Mouse (Mus musculus) intestine, postnatal 0 days (tissue): ENCODE data around the gene C130074G19Rik. TPM values are rescaled to one million over a fixed set of nuclear protein-coding genes. Genes with fewer than 3 reads are reported as not detected.

Experiments used
- ATAC-seq: fragments of 200-750 bp; cut with Nextera tagmentation; 2 replicates; pipeline ENCODE4 v1.8.0; 2017; ENCODE audit warnings: mild to moderate bottlenecking, moderate TSS enrichment, moderate library complexity
- H3K27ac ChIP-seq: fragments of 300-500 bp; sonication (generic); 2 replicates; pipeline ENCODE4 v1.5.1; 2014; ENCODE audit warnings: mild to moderate bottlenecking, low read depth, low read length, moderate library complexity
- H3K27me3 ChIP-seq: fragments of 300-500 bp; sonication (generic); replicated peaks from 2 replicates; pipeline ENCODE4 v1.6.1; 2014; ENCODE audit warnings: low read length, mixed read lengths; ENCODE audit not compliant: control insufficient read depth, insufficient read depth
- H3K36me3 ChIP-seq: fragments of 300-500 bp; sonication (generic); 2 replicates; pipeline ENCODE4 v1.6.1; 2014; ENCODE audit warnings: mild to moderate bottlenecking, moderate library complexity; ENCODE audit not compliant: control insufficient read depth, insufficient read depth
- H3K4me1 ChIP-seq: fragments of 300-500 bp; sonication (generic); replicated peaks from 2 replicates; pipeline ENCODE4 v1.6.1; 2014; ENCODE audit warnings: antibody characterized with exemption, low read length, mixed read lengths; ENCODE audit not compliant: control insufficient read depth, insufficient read depth
- H3K4me2 ChIP-seq: fragments of 300-500 bp; sonication (generic); replicated peaks from 2 replicates; pipeline ENCODE4 v1.6.1; 2014; ENCODE audit warnings: low read depth, mild to moderate bottlenecking, moderate library complexity
- H3K4me3 ChIP-seq: fragments of 300-500 bp; sonication (generic); 2 replicates; pipeline ENCODE4 v1.5.1; 2014; ENCODE audit warnings: low read depth, low read length
- H3K9ac ChIP-seq: fragments of 300-500 bp; sonication (generic); 2 replicates; pipeline ENCODE4 v1.6.1; 2014; ENCODE audit warnings: mild to moderate bottlenecking, low read depth, low read length
- H3K9me3 ChIP-seq: fragments of 300-500 bp; sonication (generic); 2 replicates; pipeline ENCODE4 v1.6.1; 2016; ENCODE audit warnings: mixed run types; ENCODE audit not compliant: control insufficient read depth
- CTCF ChIP-seq: sonication (generic); IDR thresholded peaks from 2 replicates; pipeline ENCODE4 v1.5.1; 2016; ENCODE audit warnings: low read depth, mild to moderate bottlenecking, control low read depth, antibody characterized with exemption, moderate library complexity
- WGBS: fragments of 180-500 bp; shearing (Covaris S2); extraction: QIAGEN DNeasy Blood & Tissue Kit; methylation state at CpG from one replicate; pipeline ENCODE4 v1.1.7; 2014; 5-methylcytosine and 5-hydroxymethylcytosine counted together
- polyA plus RNA-seq: library from polyadenylated mRNA; unstranded; fragments of >200 nt; fragmentation: Nextera tagmentation; extraction: Ambion mirVana; gene quantifications from 2 replicates; pipeline ENCODE4 v1.2.1, GENCODE M21; 2015

Gene C130074G19Rik
- polyA plus RNA-seq, 1 experiment from 2014 or later: 6.3 TPM

GRCm38 (mm10) chr1:184903697-184904096 lies 20.7 kb upstream of the C130074G19Rik start:
- peaks cover 12% of the 10 kb centered on the region; the same call in 1 of the 2 replicates for H3K36me3 ChIP-seq
- no peak overlapping the region for H3K4me3 ChIP-seq
- H3K27ac ChIP-seq: no peak overlapping the region
- H3K4me2 ChIP-seq: no peak overlapping the region
- no peak for TF ChIP-seq CTCF
- no peaks in the 10 kb centered on the region for H3K9me3 ChIP-seq
- no peak for ATAC-seq
- H3K27me3 ChIP-seq: no peaks in the 10 kb centered on the region
- WGBS: 69% methylated on average over 7 of the region's 7 CpGs
- H3K4me1 ChIP-seq: no peaks in the 10 kb centered on the region
- no peak overlapping the region for H3K9ac ChIP-seq

GRCm38 (mm10) chr1:184902886-184903285 lies 19.9 kb upstream of the C130074G19Rik start:
- Histone ChIP-seq H3K36me3 (peaks cover 17% of the 10 kb centered on the region; the same call in 1 of the 2 replicates), H3K9ac (no peak overlapping the region), H3K4me1 (no peaks in the 10 kb centered on the region), H3K27me3 (no peaks in the 10 kb centered on the region), H3K4me3 (no peak overlapping the region), H3K9me3 (no peaks in the 10 kb centered on the region), H3K27ac (no peak overlapping the region), H3K4me2 (no peak overlapping the region)
- no peak for TF ChIP-seq CTCF
- 86% methylated on average over 7 of the region's 7 CpGs for WGBS
- no peak for ATAC-seq

GRCm38 (mm10) chr1:184897350-184897749 lies 14.3 kb upstream of the C130074G19Rik start:
- Histone ChIP-seq H3K4me1 (no peaks in the 10 kb centered on the region), H3K4me3 (no peak overlapping the region), H3K27ac (no peak overlapping the region), H3K27me3 (no peaks in the 10 kb centered on the region), H3K36me3 (peaks cover 7% of the 10 kb centered on the region; the same call in 1 of the 2 replicates), H3K9ac (no peak overlapping the region), H3K4me2 (no peak overlapping the region), H3K9me3 (no peaks in the 10 kb centered on the region)
- 84% methylated on average over 16 of the region's 16 CpGs for WGBS
- ATAC-seq: no peak
- no peak for TF ChIP-seq CTCF

GRCm38 (mm10) chr1:184891998-184892397 lies 9.0 kb upstream of the C130074G19Rik start:
- WGBS: 76% methylated on average over 3 of the region's 3 CpGs
- Histone ChIP-seq H3K9me3 (no peaks in the 10 kb centered on the region), H3K4me1 (no peaks in the 10 kb centered on the region), H3K4me3 (no peak overlapping the region), H3K9ac (no peak overlapping the region), H3K27me3 (no peaks in the 10 kb centered on the region), H3K36me3 (no peaks in the 10 kb centered on the region), H3K27ac (no peak overlapping the region), H3K4me2 (no peak overlapping the region)
- TF ChIP-seq CTCF: peak; percentile 69
- no peak for ATAC-seq

GRCm38 (mm10) chr1:184889454-184889853 lies 6.4 kb upstream of the C130074G19Rik start:
- Histone ChIP-seq H3K9ac (no peak overlapping the region), H3K27ac (no peak overlapping the region), H3K4me1 (no peaks in the 10 kb centered on the region), H3K4me2 (no peak overlapping the region), H3K4me3 (no peak overlapping the region), H3K27me3 (no peaks in the 10 kb centered on the region), H3K9me3 (no peaks in the 10 kb centered on the region), H3K36me3 (no peaks in the 10 kb centered on the region)
- no peak for TF ChIP-seq CTCF
- WGBS: 95% methylated on average over 6 of the region's 6 CpGs
- no peak for ATAC-seq

GRCm38 (mm10) chr1:184886160-184886559 lies 3.1 kb upstream of the C130074G19Rik start:
- TF ChIP-seq CTCF: no peak
- 80% methylated on average over 1 of the region's 1 CpGs for WGBS
- H3K4me1 ChIP-seq: no peaks in the 10 kb centered on the region
- no peak overlapping the region for H3K4me3 ChIP-seq
- H3K27me3 ChIP-seq: 0 out of 2 replicates have a peak, but pooled peaks cover 3% of the 10 kb centered on the region
- H3K36me3 ChIP-seq: no peaks in the 10 kb centered on the region
- no peak overlapping the region for H3K4me2 ChIP-seq
- H3K9me3 ChIP-seq: no peaks in the 10 kb centered on the region
- ATAC-seq: no peak
- H3K27ac ChIP-seq: no peak overlapping the region
- H3K9ac ChIP-seq: no peak overlapping the region
